Mouse (Mus musculus) heart, postnatal 4 days (tissue): ENCODE measurements at regions not wholly inside any gene's neighbourhood (a gene's known extent, or its start where the extent isn't known, plus 50 kb on each side); places are given as distances from the start of the nearest gene placed in this dataset.

Experiments used
- DNase-seq: peaks from one replicate; pipeline ENCODE4 v3.0.0; 2021

GRCm38 (mm10) chr5:39023241-39023640 lies 146.6 kb upstream of the Clnk start:
- no peak for DNase-seq

- no peak for DNase-seq
Observed at GRCm38 (mm10) chr5:39000643-39001042, 124.0 kb upstream of the Clnk start.

GRCm38 (mm10) chr5:38999700-39000099 lies 123.1 kb upstream of the Clnk start:
- DNase-seq = no peak

- DNase-seq = no peak
Observed at GRCm38 (mm10) chr5:38972397-38973159, 96.0 kb upstream of the Clnk start.

GRCm38 (mm10) chr5:38970497-38970896 lies 93.9 kb upstream of the Clnk start:
- no peak for DNase-seq

- DNase-seq = no peak
Observed at GRCm38 (mm10) chr5:38967010-38967409, 90.4 kb upstream of the Clnk start.

GRCm38 (mm10) chr5:38964445-38964844 lies 87.8 kb upstream of the Clnk start:
- no peak for DNase-seq

GRCm38 (mm10) chr5:38950520-38951288 lies 74.1 kb upstream of the Clnk start:
- DNase-seq = no peak

- DNase-seq = no peak
Observed at GRCm38 (mm10) chr5:38945903-38946686, 69.5 kb upstream of the Clnk start.

- DNase-seq = no peak
Observed at GRCm38 (mm10) chr5:38932382-38933079, 55.9 kb upstream of the Clnk start.

GRCm38 (mm10) chr5:38927051-38927450 lies 50.4 kb upstream of the Clnk start:
- DNase-seq = no peak
